Mouse (Mus musculus) myocyte (in vitro differentiated cells): ENCODE data around the gene Cpz.

Experiments
- MAX ChIP-seq: IDR thresholded peaks from one replicate; pipeline ENCODE4 v1.6.1; 2011; ENCODE audit warnings: low read depth, mild to moderate bottlenecking, control low read depth
- MYOD1 ChIP-seq, 3 experiments: IDR thresholded peaks; one replicate each; pipeline ENCODE4 v1.6.1; 2011; ENCODE audit warnings: control low read depth in 2 of 3, low read depth in 2 of 3, mild to moderate bottlenecking in 2 of 3, moderate library complexity in 1 of 3; ENCODE audit not compliant: insufficient read length in 2 of 3, control insufficient read depth in 1 of 3
- POLR2A ChIP-seq: IDR thresholded peaks from one replicate; pipeline ENCODE4 v1.6.1; 2011; ENCODE audit warnings: low read depth, mild to moderate bottlenecking, control low read depth, moderate library complexity; ENCODE audit not compliant: insufficient read length

GRCm38 (mm10) chr5:35566632-35567031 is 41.1 kb upstream of the Cpz start:
- TF ChIP-seq MYOD1 (IDR thresholded peaks at IDR 0.05; ENCODE audit: control insufficient read depth in 1 of 3, insufficient read length in 2 of 3, low read depth in 2 of 3), result no peak
- no peak for TF ChIP-seq MAX
- no peak for TF ChIP-seq POLR2A
